Mouse (Mus musculus) kidney, embryonic 15.5 days (tissue): ENCODE data around the gene Zfp207. TPM values are rescaled to one million over a fixed set of nuclear protein-coding genes. Genes with fewer than 3 reads are reported as not detected.
"Not testable (repeated sequence)": the region's sequence is repeated elsewhere in the genome, so short reads cannot be mapped to it uniquely, and the experiment has no call there.

Experiments
- ATAC-seq: fragments of 200-750 bp; cut with Nextera tagmentation; replicated peaks from 2 replicates; pipeline ENCODE4 v1.8.0; 2017; ENCODE audit warnings: moderate TSS enrichment; ENCODE audit not compliant: low FRiP score
- H3K27ac ChIP-seq: fragments of 300-500 bp; sonication (generic); 2 replicates; pipeline ENCODE4 v1.5.1; 2015; ENCODE audit warnings: mild to moderate bottlenecking, inconsistent platforms
- H3K27me3 ChIP-seq: fragments of 300-500 bp; sonication (generic); 2 replicates; pipeline ENCODE4 v1.6.1; 2015; ENCODE audit warnings: inconsistent platforms
- H3K36me3 ChIP-seq: fragments of 300-500 bp; sonication (generic); 2 replicates; pipeline ENCODE4 v1.6.1; 2015; ENCODE audit warnings: inconsistent platforms
- H3K4me1 ChIP-seq: fragments of 300-500 bp; sonication (generic); 2 replicates; pipeline ENCODE4 v1.6.1; 2015; ENCODE audit warnings: inconsistent platforms
- H3K4me2 ChIP-seq: fragments of 300-500 bp; sonication (generic); 2 replicates; pipeline ENCODE4 v1.6.1; 2015; ENCODE audit warnings: moderate library complexity, mild to moderate bottlenecking, inconsistent platforms
- H3K4me3 ChIP-seq: fragments of 300-500 bp; sonication (generic); replicated peaks from 2 replicates; pipeline ENCODE4 v1.5.1; 2015; ENCODE audit warnings: mild to moderate bottlenecking, inconsistent platforms
- H3K9ac ChIP-seq: fragments of 300-500 bp; sonication (generic); 2 replicates; pipeline ENCODE4 v1.6.1; 2015; ENCODE audit warnings: mild to moderate bottlenecking, inconsistent platforms
- H3K9me3 ChIP-seq: fragments of 300-500 bp; sonication (generic); replicated peaks from 2 replicates; pipeline ENCODE4 v1.6.1; 2016; ENCODE audit warnings: inconsistent platforms
- WGBS: fragments of 180-500 bp; shearing (Covaris S2); methylation state at CpG from one replicate; pipeline ENCODE4 v1.1.7; 2015; ENCODE audit warnings: mixed read lengths; 5-methylcytosine and 5-hydroxymethylcytosine counted together
- polyA plus RNA-seq: library from polyadenylated mRNA; unstranded; fragments of >200 nt; fragmentation: Nextera tagmentation; extraction: Ambion mirVana; gene quantifications from 2 replicates; pipeline ENCODE4 v1.2.1, GENCODE M21; 2015

Zfp207 gene
- polyA plus RNA-seq, 1 experiment from 2014 or later, result 243 TPM

DNA sequence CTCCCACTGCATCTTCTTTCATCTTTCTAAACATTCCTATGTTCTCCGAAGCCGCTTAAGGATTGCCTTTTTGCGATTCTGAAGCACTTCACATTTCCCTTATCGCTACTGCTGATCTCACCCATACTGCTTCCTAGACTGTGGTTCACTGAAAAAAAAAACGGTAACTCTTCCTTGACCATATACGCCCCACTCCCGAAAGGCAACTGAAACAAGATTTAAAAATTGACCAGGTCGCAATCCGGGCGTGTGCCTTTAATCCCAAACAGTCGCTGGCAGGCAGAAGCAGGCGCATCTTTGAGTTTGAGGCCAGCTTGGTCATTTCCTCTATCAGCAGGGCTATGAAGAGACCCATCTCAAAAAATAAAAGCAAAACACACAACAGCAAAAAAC lies 457 bp upstream of the Zfp207 start:
- H3K4me1 ChIP-seq, result peaks cover 33% of the 10 kb centered on the region
- H3K27ac ChIP-seq, result peak overlapping the region; percentile 96
- WGBS, result 5% methylated on average over 12 of the region's 12 CpGs
- peak overlapping the region; percentile 98 for H3K9ac ChIP-seq
- peaks cover 21% of the 10 kb centered on the region for H3K36me3 ChIP-seq
- H3K4me3 ChIP-seq, result peak overlapping the region; percentile 93
- H3K9me3 ChIP-seq, result no peaks in the 10 kb centered on the region
- no peak for ATAC-seq
- peak overlapping the region; percentile 68 for H3K4me2 ChIP-seq
- no peaks in the 10 kb centered on the region for H3K27me3 ChIP-seq

DNA sequence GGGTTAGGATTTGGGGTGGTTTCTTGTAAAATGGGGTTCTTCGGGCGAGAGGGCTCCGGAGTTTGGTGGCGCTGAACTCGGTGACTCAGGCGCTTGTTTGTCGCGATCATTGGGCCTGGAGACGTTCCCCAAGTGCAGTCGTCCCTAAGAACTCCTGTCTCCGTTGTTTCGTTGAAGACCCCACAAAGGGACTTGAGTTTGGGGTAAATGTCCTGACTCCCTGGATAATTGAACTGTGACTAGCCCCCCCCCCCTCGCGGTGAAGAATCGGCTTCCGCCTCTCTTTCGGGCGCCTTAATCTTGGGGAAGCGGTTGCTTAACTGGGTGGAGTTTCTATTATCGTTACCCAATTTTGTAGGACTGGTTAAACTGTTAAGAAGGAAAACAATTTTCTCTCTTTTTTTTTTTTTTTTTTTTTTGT lies 557 bp downstream of the Zfp207 start:
- Histone ChIP-seq H3K36me3 (peaks cover 31% of the 10 kb centered on the region), H3K4me1 (peaks cover 28% of the 10 kb centered on the region), H3K27ac (peak overlapping the region; percentile 96), H3K27me3 (no peaks in the 10 kb centered on the region), H3K9ac (peak overlapping the region; percentile 98), H3K9me3 (no peaks in the 10 kb centered on the region), H3K4me3 (peak overlapping the region; percentile 93), H3K4me2 (peak overlapping the region; percentile 68)
- under 1% methylated on average over 20 of the region's 20 CpGs for WGBS
- ATAC-seq, result peak; percentile 13; the same call in 1 of the 2 replicates

DNA sequence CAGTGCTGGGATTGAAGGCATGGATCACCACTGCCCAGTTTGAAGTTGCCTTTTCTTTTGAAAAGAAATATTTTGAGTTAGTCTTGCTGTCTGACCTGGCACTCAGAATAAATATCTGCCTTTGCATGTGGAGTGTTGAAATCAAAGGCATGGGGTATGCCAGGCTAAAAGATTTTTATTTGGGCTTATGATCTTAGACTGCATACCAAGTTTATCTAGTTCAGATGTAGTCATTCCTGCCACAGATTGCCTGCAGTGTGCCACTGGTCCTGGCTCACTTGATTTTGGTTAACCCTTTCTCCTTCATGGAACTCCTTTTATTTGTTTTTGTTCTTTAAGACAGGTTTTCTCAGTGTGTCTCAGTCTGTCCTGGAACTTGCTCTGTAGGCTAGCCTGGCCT lies 1.4 kb downstream of the Zfp207 start:
- H3K9me3 ChIP-seq, result no peaks in the 10 kb centered on the region
- H3K4me2 ChIP-seq, result peak overlapping the region; percentile 68
- peak overlapping the region; percentile 98 for H3K9ac ChIP-seq
- peaks cover 38% of the 10 kb centered on the region for H3K36me3 ChIP-seq
- H3K27ac ChIP-seq, result no peak overlapping the region
- no peaks in the 10 kb centered on the region for H3K27me3 ChIP-seq
- no peak for ATAC-seq
- H3K4me3 ChIP-seq, result peak overlapping the region; percentile 93
- peaks cover 28% of the 10 kb centered on the region for H3K4me1 ChIP-seq

- 36% methylated on average over 4 of the region's 4 CpGs for WGBS
- H3K36me3 ChIP-seq, result peaks cover 43% of the 10 kb centered on the region
- peak overlapping the region; percentile 98 for H3K9ac ChIP-seq
- no peak for ATAC-seq
- H3K27me3 ChIP-seq, result no peaks in the 10 kb centered on the region
- H3K9me3 ChIP-seq, result no peaks in the 10 kb centered on the region
- H3K27ac ChIP-seq, result no peak overlapping the region
- H3K4me3 ChIP-seq, result peak overlapping the region; percentile 93
- H3K4me2 ChIP-seq, result peak overlapping the region; percentile 68
- peaks cover 28% of the 10 kb centered on the region for H3K4me1 ChIP-seq
Observed at GRCm38 (mm10) chr11:80385055-80385454, 2.0 kb downstream of the Zfp207 start.

DNA sequence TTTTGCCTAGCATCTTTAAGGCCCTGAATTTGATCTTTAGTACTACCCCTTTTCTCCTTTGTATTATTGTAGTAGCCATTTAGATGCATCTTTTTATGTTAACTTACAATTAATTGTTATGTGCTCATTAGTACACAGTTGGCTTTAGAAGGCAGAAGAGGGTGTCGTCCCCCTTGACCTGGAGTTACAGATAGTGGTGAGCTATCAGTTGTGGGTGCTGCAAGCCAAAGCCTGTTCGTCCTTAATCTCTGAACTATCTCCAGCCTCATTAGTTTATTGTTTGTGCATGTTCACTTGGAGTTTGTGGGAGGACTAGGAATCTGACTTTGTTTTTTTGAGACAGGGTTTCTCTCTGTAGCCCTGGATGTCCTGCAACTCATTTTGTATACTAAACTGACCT lies 3.7 kb downstream of the Zfp207 start:
- Histone ChIP-seq H3K27me3 (no peaks in the 10 kb centered on the region), H3K4me1 (peaks cover 28% of the 10 kb centered on the region), H3K27ac (no peak overlapping the region), H3K4me2 (peak overlapping the region; percentile 68; the same call in 1 of the 2 replicates), H3K9ac (no peak overlapping the region), H3K9me3 (no peaks in the 10 kb centered on the region), H3K36me3 (peaks cover 55% of the 10 kb centered on the region), H3K4me3 (no peak overlapping the region)
- WGBS, result 68% methylated on average over 2 of the region's 2 CpGs
- no peak for ATAC-seq

GRCm38 (mm10) chr11:80389885-80390284 lies 6.8 kb downstream of the Zfp207 start:
- no peaks in the 10 kb centered on the region for H3K9me3 ChIP-seq
- no peak overlapping the region for H3K4me3 ChIP-seq
- peaks cover 19% of the 10 kb centered on the region for H3K4me1 ChIP-seq
- ATAC-seq, result no peak
- peaks cover 74% of the 10 kb centered on the region for H3K36me3 ChIP-seq
- H3K27me3 ChIP-seq, result no peaks in the 10 kb centered on the region
- no peak overlapping the region for H3K27ac ChIP-seq
- no peak overlapping the region for H3K9ac ChIP-seq
- WGBS, result 88% methylated on average over 1 of the region's 1 CpGs
- no peak overlapping the region for H3K4me2 ChIP-seq

DNA sequence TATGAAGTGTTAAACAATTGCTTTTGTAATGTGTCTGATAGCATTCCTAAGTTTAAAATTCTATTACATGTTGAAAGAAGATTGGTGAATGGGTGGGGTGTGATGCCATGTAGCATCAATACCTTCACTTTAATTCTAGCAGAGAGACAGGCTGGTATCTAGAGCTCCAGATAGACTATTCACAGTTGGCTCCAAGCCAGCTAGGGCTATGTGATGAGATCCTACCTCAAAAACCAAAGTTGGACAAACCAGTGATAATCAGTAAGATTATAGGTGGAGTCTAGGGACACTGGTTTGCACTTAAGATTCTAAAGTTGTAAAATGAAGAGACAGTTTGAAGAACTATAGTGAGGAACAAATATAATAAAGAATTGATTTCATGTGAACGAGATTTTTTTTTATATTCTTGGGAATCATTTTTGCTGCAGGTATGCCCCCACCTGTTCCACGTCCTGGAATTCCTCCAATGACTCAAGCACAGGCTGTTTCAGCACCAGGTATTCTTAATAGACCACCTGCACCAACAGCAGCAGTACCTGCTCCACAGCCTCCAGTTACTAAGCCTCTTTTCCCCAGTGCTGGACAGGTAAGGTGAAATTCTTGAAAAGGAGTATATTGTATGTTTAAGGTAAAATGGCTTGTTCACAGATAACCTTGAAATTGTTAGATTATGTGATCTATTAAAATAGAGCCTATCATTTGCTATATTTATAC lies 8.5 kb downstream of the Zfp207 start:
- H3K9ac ChIP-seq, result no peak overlapping the region
- no peaks in the 10 kb centered on the region for H3K9me3 ChIP-seq
- H3K27me3 ChIP-seq, result no peaks in the 10 kb centered on the region
- no peak overlapping the region for H3K4me2 ChIP-seq
- H3K4me1 ChIP-seq, result peaks cover 4% of the 10 kb centered on the region; the same call in 1 of the 2 replicates
- H3K4me3 ChIP-seq, result no peak overlapping the region
- peaks cover 82% of the 10 kb centered on the region for H3K36me3 ChIP-seq
- ATAC-seq, result no peak
- 82% methylated on average over 2 of the region's 2 CpGs for WGBS
- H3K27ac ChIP-seq, result no peak overlapping the region

DNA sequence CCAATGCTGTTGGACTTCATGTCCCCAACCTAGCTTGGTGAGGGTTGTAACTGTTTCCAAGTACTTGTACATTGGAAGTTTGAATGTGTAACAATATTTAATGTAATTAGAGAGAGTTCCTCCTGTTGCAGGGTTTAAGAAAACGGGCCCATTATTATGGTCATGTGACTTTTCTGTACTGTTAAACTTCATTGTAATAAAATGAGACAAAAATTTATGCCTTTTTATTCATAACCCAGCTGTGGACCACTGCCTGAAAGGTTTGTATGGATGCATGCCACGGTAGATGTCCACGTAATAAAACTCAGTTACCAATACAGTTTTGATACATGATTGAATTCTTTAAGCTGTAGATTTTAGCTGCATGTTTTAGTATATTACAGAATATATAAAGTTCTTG lies 12.9 kb downstream of the Zfp207 start:
- no peak overlapping the region for H3K27ac ChIP-seq
- no peaks in the 10 kb centered on the region for H3K4me1 ChIP-seq

DNA sequence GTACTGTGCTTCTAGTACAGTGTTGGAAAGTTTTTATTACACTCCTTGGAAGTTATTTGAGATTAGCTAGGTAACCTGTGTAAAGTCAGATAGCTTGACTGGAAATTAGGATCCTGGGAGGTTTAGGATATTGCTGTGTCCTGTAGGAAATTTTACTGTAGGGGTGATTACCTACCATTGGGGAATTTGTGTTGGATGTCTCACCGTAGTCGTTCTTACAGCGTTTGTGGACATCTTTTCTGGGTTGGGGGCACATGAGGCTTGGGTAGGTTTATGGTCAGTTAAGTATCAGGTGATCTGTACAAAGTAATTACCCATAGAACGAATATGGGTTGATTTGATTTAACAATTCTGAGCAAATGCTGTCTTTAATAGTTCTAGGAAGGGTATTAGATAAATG lies 13.5 kb downstream of the Zfp207 start:
- WGBS, result 86% methylated on average over 4 of the region's 4 CpGs
- H3K27me3 ChIP-seq, result no peaks in the 10 kb centered on the region
- H3K9ac ChIP-seq, result no peak overlapping the region
- H3K4me1 ChIP-seq, result no peaks in the 10 kb centered on the region
- no peak overlapping the region for H3K4me2 ChIP-seq
- H3K36me3 ChIP-seq, result peaks cover 78% of the 10 kb centered on the region
- H3K9me3 ChIP-seq, result no peaks in the 10 kb centered on the region
- no peak overlapping the region for H3K27ac ChIP-seq
- no peak overlapping the region for H3K4me3 ChIP-seq
- ATAC-seq, result no peak

More for the DNA sequence above, 12.9 kb downstream of the Zfp207 start:
- H3K9me3 ChIP-seq, result no peaks in the 10 kb centered on the region
- H3K4me3 ChIP-seq, result no peak overlapping the region
- no peak overlapping the region for H3K4me2 ChIP-seq
- 93% methylated on average over 3 of the region's 3 CpGs for WGBS
- no peak overlapping the region for H3K9ac ChIP-seq
- peaks cover 81% of the 10 kb centered on the region for H3K36me3 ChIP-seq
- ATAC-seq, result no peak
- no peaks in the 10 kb centered on the region for H3K27me3 ChIP-seq

GRCm38 (mm10) chr11:80407878-80408277 lies 24.8 kb downstream of the Zfp207 start:
- not testable (repeated sequence) for H3K4me3 ChIP-seq, H3K27ac ChIP-seq, H3K9me3 ChIP-seq, H3K27me3 ChIP-seq, H3K9ac ChIP-seq, H3K4me1 ChIP-seq, ATAC-seq, H3K4me2 ChIP-seq
- peaks cover 78% of the 10 kb centered on the region for H3K36me3 ChIP-seq
- 96% methylated on average over 6 of the region's 6 CpGs for WGBS

DNA sequence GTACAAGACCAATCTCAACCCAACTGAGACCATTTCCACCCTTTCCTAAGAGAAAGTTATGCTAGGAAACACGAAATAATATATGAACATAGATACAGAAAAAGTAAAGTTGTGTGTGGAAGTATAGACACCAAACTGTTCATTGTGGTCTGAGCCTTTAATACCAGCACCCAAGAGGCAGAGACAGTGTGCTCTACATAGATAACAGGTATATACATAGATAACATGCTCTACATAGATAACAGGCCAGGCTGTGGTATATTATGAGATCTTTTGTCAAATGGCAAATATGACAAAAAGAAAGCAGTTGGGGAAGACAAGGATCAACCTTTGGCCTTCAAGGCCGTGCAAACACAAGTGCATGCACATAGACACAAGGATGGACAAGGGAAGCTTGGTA lies 27.3 kb downstream of the Zfp207 start:
- no peak overlapping the region for H3K9ac ChIP-seq
- no peak overlapping the region for H3K4me3 ChIP-seq
- no peak for ATAC-seq
- H3K4me1 ChIP-seq, result no peaks in the 10 kb centered on the region
- WGBS, result 93% methylated on average over 2 of the region's 2 CpGs
- H3K27me3 ChIP-seq, result no peaks in the 10 kb centered on the region
- H3K27ac ChIP-seq, result no peak overlapping the region
- H3K4me2 ChIP-seq, result no peak overlapping the region
- no peaks in the 10 kb centered on the region for H3K9me3 ChIP-seq
- H3K36me3 ChIP-seq, result peaks cover 82% of the 10 kb centered on the region

DNA sequence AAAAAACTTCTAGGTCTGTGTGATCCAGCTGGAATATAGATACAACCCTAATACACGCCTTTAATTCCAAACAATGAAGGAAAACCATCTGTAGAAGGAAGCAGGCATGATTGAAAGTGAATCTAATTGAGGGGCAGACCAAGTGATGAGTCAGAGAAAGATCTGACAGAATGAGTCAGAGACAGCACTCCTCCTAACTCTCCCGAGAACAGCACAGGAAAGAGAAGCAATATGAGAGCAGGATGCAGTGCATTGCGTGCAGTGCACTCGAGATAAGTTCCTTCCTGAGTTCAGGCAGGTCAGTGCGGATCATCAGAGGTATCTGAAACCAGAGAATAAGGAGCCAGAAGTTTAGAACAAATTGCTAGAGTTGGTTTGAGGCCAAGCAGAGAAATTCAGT lies 34.0 kb downstream of the Zfp207 start:
- Histone ChIP-seq H3K9ac (no peak overlapping the region), H3K36me3 (peaks cover 41% of the 10 kb centered on the region), H3K9me3 (0 out of 2 replicates have a peak, but pooled peaks cover 4% of the 10 kb centered on the region), H3K27me3 (no peaks in the 10 kb centered on the region), H3K4me2 (no peak overlapping the region), H3K4me3 (no peak overlapping the region), H3K27ac (no peak overlapping the region), H3K4me1 (no peaks in the 10 kb centered on the region)
- no peak for ATAC-seq
- WGBS, result 88% methylated on average over 5 of the region's 5 CpGs

- H3K4me2 ChIP-seq, result no peak overlapping the region
- peaks cover 22% of the 10 kb centered on the region for H3K36me3 ChIP-seq
- 0 out of 2 replicates have a peak, but pooled peaks cover 4% of the 10 kb centered on the region for H3K9me3 ChIP-seq
- H3K27ac ChIP-seq, result no peak overlapping the region
- no peak overlapping the region for H3K9ac ChIP-seq
- ATAC-seq, result no peak
- 89% methylated on average over 1 of the region's 1 CpGs for WGBS
- H3K4me1 ChIP-seq, result no peaks in the 10 kb centered on the region
- H3K4me3 ChIP-seq, result no peak overlapping the region
- H3K27me3 ChIP-seq, result no peaks in the 10 kb centered on the region
Observed at GRCm38 (mm10) chr11:80419743-80420142, 36.7 kb downstream of the Zfp207 start.
